Mouse (Mus musculus): ENCODE measurements around the gene Cacna1g.

- no peak for TF ChIP-seq CTCF (IDR thresholded peaks at IDR 0.05; ENCODE audit: low read depth)
- no peak for TF ChIP-seq EP300 (IDR thresholded peaks at IDR 0.05; ENCODE audit: low read depth)
These were observed at the start of gene Cacna1g for GRCm38 (mm10) chr11:94473707-94474543.
